Mouse (Mus musculus) myocyte (in vitro differentiated cells): Measurements from ENCODE around the gene Ermap. TPM values are rescaled to one million over a fixed set of nuclear protein-coding genes. Genes with fewer than 3 reads are reported as not detected.

Experiments
- H3K27me3 ChIP-seq: one replicate; pipeline ENCODE4 v1.6.1; 2011; ENCODE audit not compliant: control insufficient read depth, insufficient read depth, insufficient read length
- H3K36me3 ChIP-seq: one replicate; pipeline ENCODE4 v1.6.1; 2011; ENCODE audit not compliant: control insufficient read depth, insufficient read depth
- H3K4me2 ChIP-seq: one replicate; pipeline ENCODE4 v1.6.1; 2011; ENCODE audit warnings: low read depth, control low read depth
- H3K4me3 ChIP-seq: one replicate; pipeline ENCODE4 v1.5.1; 2011; ENCODE audit warnings: mild to moderate bottlenecking, control low read depth, moderate library complexity
- H3K79me2 ChIP-seq: one replicate; pipeline ENCODE4 v1.6.1; 2011; ENCODE audit not compliant: control insufficient read depth, insufficient read depth
- H3ac ChIP-seq: one replicate; pipeline ENCODE4 v1.6.1; 2011; ENCODE audit not compliant: control insufficient read depth, insufficient read length
- CEBPB ChIP-seq: IDR thresholded peaks from 2 replicates; pipeline ENCODE4 v1.6.1; 2011; ENCODE audit warnings: mild to moderate bottlenecking, moderate library complexity; ENCODE audit not compliant: poor library complexity, insufficient read depth, severe bottlenecking
- E2F4 ChIP-seq: IDR thresholded peaks from one replicate; pipeline ENCODE4 v1.6.1; 2011; ENCODE audit warnings: mild to moderate bottlenecking, control low read depth, moderate library complexity; ENCODE audit not compliant: insufficient read depth
- MAX ChIP-seq: IDR thresholded peaks from one replicate; pipeline ENCODE4 v1.6.1; 2011; ENCODE audit warnings: low read depth, mild to moderate bottlenecking, control low read depth
- MYOD1 ChIP-seq, 3 experiments: IDR thresholded peaks; one replicate each; pipeline ENCODE4 v1.6.1; 2011; ENCODE audit warnings: control low read depth in 2 of 3, low read depth in 2 of 3, mild to moderate bottlenecking in 2 of 3, moderate library complexity in 1 of 3; ENCODE audit not compliant: insufficient read length in 2 of 3, control insufficient read depth in 1 of 3
- MYOG ChIP-seq, 3 experiments: IDR thresholded peaks; one replicate each; pipeline ENCODE4 v1.6.1; 2011; ENCODE audit warnings: control low read depth in 2 of 3, low read depth in 2 of 3, mild to moderate bottlenecking in 2 of 3; ENCODE audit not compliant: insufficient read length in 2 of 3, control insufficient read depth in 1 of 3, insufficient read depth in 1 of 3
- POLR2A ChIP-seq: IDR thresholded peaks from one replicate; pipeline ENCODE4 v1.6.1; 2011; ENCODE audit warnings: low read depth, mild to moderate bottlenecking, control low read depth, moderate library complexity; ENCODE audit not compliant: insufficient read length
- POLR2AphosphoS2 ChIP-seq: IDR thresholded peaks from one replicate; pipeline ENCODE4 v1.6.1; 2011; ENCODE audit warnings: low read depth, control low read depth; ENCODE audit not compliant: insufficient read length
- REST ChIP-seq: IDR thresholded peaks from one replicate; pipeline ENCODE4 v1.6.1; 2011; ENCODE audit warnings: mild to moderate bottlenecking, control low read depth, moderate library complexity; ENCODE audit not compliant: insufficient read depth, insufficient read length
- SRF ChIP-seq: IDR thresholded peaks from one replicate; pipeline ENCODE4 v1.6.1; 2011; ENCODE audit warnings: low read depth; ENCODE audit not compliant: control insufficient read depth, insufficient read length
- TCF12 ChIP-seq: IDR thresholded peaks from one replicate; pipeline ENCODE4 v1.6.1; 2011; ENCODE audit warnings: mild to moderate bottlenecking, control low read depth; ENCODE audit not compliant: poor library complexity, insufficient read depth, severe bottlenecking
- TCF3 ChIP-seq: IDR thresholded peaks from one replicate; pipeline ENCODE4 v1.6.1; 2011; ENCODE audit warnings: low read depth, control low read depth; ENCODE audit not compliant: insufficient read length
- USF1 ChIP-seq: IDR thresholded peaks from one replicate; pipeline ENCODE4 v1.6.1; 2011; ENCODE audit warnings: low read depth, mild to moderate bottlenecking, control low read depth, moderate library complexity
- polyA plus RNA-seq: library from polyadenylated mRNA; unstranded; fragments of >200 nt; fragmentation: generic; extraction: Trizol; gene quantifications from one replicate; pipeline ENCODE4 v1.2.1, GENCODE M21; 2012; ENCODE audit warnings: missing spikeins

Gene Ermap
- polyA plus RNA-seq, 1 experiment: 0.13 TPM

GRCm38 (mm10) chr4:119233256-119233901, 43.6 kb upstream of the Ermap start:
- Histone ChIP-seq H3K79me2 (peaks cover 9% of the 10 kb centered on the region), H3K4me3 (peak overlapping the region; percentile 71), H3K4me2 (peak overlapping the region; percentile 92), H3ac (peak overlapping the region; percentile 49), H3K36me3 (no peaks in the 10 kb centered on the region), H3K27me3 (no peaks in the 10 kb centered on the region)
- no peak for TF ChIP-seq USF1
- TF ChIP-seq MYOG (IDR thresholded peaks at IDR 0.05; ENCODE audit: control insufficient read depth in 1 of 3, insufficient read depth in 1 of 3, insufficient read length in 2 of 3, low read depth in 2 of 3): no peak
- no peak for TF ChIP-seq SRF
- TF ChIP-seq E2F4: no peak
- TF ChIP-seq REST: no peak
- TF ChIP-seq POLR2AphosphoS2: peak; percentile 20
- no peak for TF ChIP-seq MYOD1 (IDR thresholded peaks at IDR 0.05; ENCODE audit: control insufficient read depth in 1 of 3, insufficient read length in 2 of 3, low read depth in 2 of 3)
- no peak for TF ChIP-seq TCF12
- TF ChIP-seq CEBPB: no peak
- TF ChIP-seq POLR2A: peak; percentile 56
- no peak for TF ChIP-seq MAX
- TF ChIP-seq TCF3: no peak

GRCm38 (mm10) chr4:119232410-119233255, 42.8 kb upstream of the Ermap start, which contains the start of the genes AU022252 and P3h1:
AU022252 (minus strand) TSS chr4:119232712.
P3h1 (plus strand) TSS chr4:119232915.
- Histone ChIP-seq H3K4me2 (peak within 1 kb of the TSS; percentile 92), H3K36me3 (no peaks in the 10 kb centered on the region), H3K79me2 (peaks cover 9% of the 10 kb centered on the region), H3ac (peak within 1 kb of the TSS; percentile 49), H3K27me3 (no peaks in the 10 kb centered on the region), H3K4me3 (peak within 1 kb of the TSS; percentile 71)
- TF ChIP-seq REST (no peak), POLR2A (peak; percentile 80), POLR2AphosphoS2 (peak; percentile 64), TCF12 (no peak)

- Histone ChIP-seq H3ac (no peak overlapping the region), H3K4me3 (no peak overlapping the region), H3K4me2 (no peak overlapping the region), H3K27me3 (no peaks in the 10 kb centered on the region), H3K36me3 (peaks cover 24% of the 10 kb centered on the region), H3K79me2 (no peaks in the 10 kb centered on the region)
- no peak for TF ChIP-seq CEBPB
- peak in 1 of 3 experiments; percentile 40 for TF ChIP-seq MYOD1 (IDR thresholded peaks at IDR 0.05; ENCODE audit: control insufficient read depth in 1 of 3, insufficient read length in 2 of 3, low read depth in 2 of 3)
- no peak for TF ChIP-seq POLR2AphosphoS2
- peak in 1 of 3 experiments; percentile 53 for TF ChIP-seq MYOG (IDR thresholded peaks at IDR 0.05; ENCODE audit: control insufficient read depth in 1 of 3, insufficient read depth in 1 of 3, insufficient read length in 2 of 3, low read depth in 2 of 3)
- no peak for TF ChIP-seq TCF3
These were observed 36.9 kb upstream of the Ermap start for GRCm38 (mm10) chr4:119226751-119227150.

- H3K4me2 ChIP-seq: no peak overlapping the region
- no peak overlapping the region for H3ac ChIP-seq
- peaks cover 24% of the 10 kb centered on the region for H3K36me3 ChIP-seq
- no peaks in the 10 kb centered on the region for H3K27me3 ChIP-seq
- no peaks in the 10 kb centered on the region for H3K79me2 ChIP-seq
- H3K4me3 ChIP-seq: no peak overlapping the region
- TF ChIP-seq MAX (no peak), REST (no peak), POLR2AphosphoS2 (no peak), USF1 (no peak), TCF3 (no peak), MYOG (IDR thresholded peaks at IDR 0.05; ENCODE audit: control insufficient read depth in 1 of 3, insufficient read depth in 1 of 3, insufficient read length in 2 of 3, low read depth in 2 of 3) (no peak), MYOD1 (IDR thresholded peaks at IDR 0.05; ENCODE audit: control insufficient read depth in 1 of 3, insufficient read length in 2 of 3, low read depth in 2 of 3) (no peak), E2F4 (no peak), POLR2A (no peak), SRF (no peak), CEBPB (no peak), TCF12 (no peak)
These were observed 35.9 kb upstream of the Ermap start for GRCm38 (mm10) chr4:119225719-119226118.

GRCm38 (mm10) chr4:119224534-119224933, 34.7 kb upstream of the Ermap start:
- TF ChIP-seq TCF3 (no peak), TCF12 (no peak), E2F4 (no peak), USF1 (no peak), REST (no peak), CEBPB (no peak), SRF (no peak)
- H3K4me3 ChIP-seq: no peak overlapping the region
- no peaks in the 10 kb centered on the region for H3K27me3 ChIP-seq
- no peaks in the 10 kb centered on the region for H3K79me2 ChIP-seq
- H3K4me2 ChIP-seq: no peak overlapping the region
- peaks cover 24% of the 10 kb centered on the region for H3K36me3 ChIP-seq
- no peak overlapping the region for H3ac ChIP-seq
